Mouse (Mus musculus): ENCODE data around the gene Vmn1r38. TPM values are rescaled to one million over a fixed set of nuclear protein-coding genes. Genes with fewer than 3 reads are reported as not detected.

Gene Vmn1r38
- not detected in 2 replicates for polyA plus RNA-seq (2012; rRNA removed)

GRCm38 (mm10) chr6:66782527-66782926 is at the start of gene Vmn1r38:
TSS of gene Vmn1r38 (minus strand) at chr6:66782627.

GRCm38 (mm10) chr6:66810509-66810908 is 28.1 kb upstream of the Vmn1r38 start, which contains the start of gene Vmn1r39:
TSS of gene Vmn1r39 (minus strand) at chr6:66810609.

GRCm38 (mm10) chr6:66729082-66729481 is 53.3 kb downstream of the Vmn1r38 start, which contains the start of gene Vmn1r37:
TSS of gene Vmn1r37 (plus strand) at chr6:66729382.

Other genes starting within 250 kb of the Vmn1r38 start
- gene Mad2l1, start 247.2 kb downstream of the Vmn1r38 start, polyA plus RNA-seq (2012; rRNA removed): 94.1 and 103 TPM in 2 replicates
- gene Vmn1r32, start 222.5 kb downstream of the Vmn1r38 start, polyA plus RNA-seq (2012; rRNA removed): 0.06 TPM in 1 of 2 replicates, not detected in the other
- gene Vmn1r33, start 164.3 kb downstream of the Vmn1r38 start, polyA plus RNA-seq (2012; rRNA removed): not detected in 2 replicates
- not detected in 2 replicates for gene Vmn1r34, start 138.7 kb downstream of the Vmn1r38 start, polyA plus RNA-seq (2012; rRNA removed)
- not detected in 2 replicates for gene Vmn1r35, start 96.7 kb downstream of the Vmn1r38 start, polyA plus RNA-seq (2012; rRNA removed)
- gene Vmn1r36, start 63.5 kb downstream of the Vmn1r38 start, polyA plus RNA-seq (2012; rRNA removed): not detected in 2 replicates
- gene Vmn1r37, start 53.2 kb downstream of the Vmn1r38 start, polyA plus RNA-seq (2012; rRNA removed): not detected in 2 replicates
- not detected in 2 replicates for gene Vmn1r39, start 28.0 kb upstream of the Vmn1r38 start, polyA plus RNA-seq (2012; rRNA removed)
- gene Gng12, start 113.8 kb upstream of the Vmn1r38 start, polyA plus RNA-seq (2012; rRNA removed): 16.6 and 26.2 TPM in 2 replicates